Mouse (Mus musculus) megakaryocyte, embryonic 14.5 days (primary cell): ENCODE data around the gene Pik3cd.

Experiments used
- FLI1 ChIP-seq: IDR thresholded peaks from 2 replicates; pipeline ENCODE4 v1.6.1; 2012; ENCODE audit warnings: low read length, inconsistent platforms, mixed read lengths
- GATA1 ChIP-seq: IDR thresholded peaks from 3 replicates; pipeline ENCODE4 v1.6.1; 2012; ENCODE audit warnings: mixed read lengths, low read length, inconsistent platforms, borderline replicate concordance

- no peak for TF ChIP-seq GATA1
- no peak for TF ChIP-seq FLI1
These were observed 9.1 kb upstream of the Pik3cd start for GRCm38 (mm10) chr4:149711485-149711884.
